Mouse (Mus musculus) kidney, postnatal 0 days (tissue): ENCODE measurements at regions not wholly inside any gene's neighbourhood (a gene's known extent, or its start where the extent isn't known, plus 50 kb on each side); places are given as distances from the start of the nearest gene placed in this dataset.

Experiments
- ATAC-seq: fragments of 200-750 bp; cut with Nextera tagmentation; replicated peaks from 2 replicates; pipeline ENCODE4 v1.8.0; 2017; ENCODE audit warnings: low read depth, moderate number of reproducible peaks, moderate TSS enrichment, moderate library complexity; ENCODE audit not compliant: low FRiP score
- DNase-seq: peaks from one replicate; pipeline ENCODE4 v3.0.0-alpha.2; 2016; ENCODE audit warnings: low spot score
- H3K27ac ChIP-seq: fragments of 300-500 bp; sonication (generic); 2 replicates; pipeline ENCODE4 v1.5.1; 2014; ENCODE audit warnings: mild to moderate bottlenecking
- H3K27me3 ChIP-seq: fragments of 300-500 bp; sonication (generic); 2 replicates; pipeline ENCODE4 v1.6.1; 2014; ENCODE audit warnings: low read length, mixed read lengths; ENCODE audit not compliant: insufficient read depth
- H3K36me3 ChIP-seq: fragments of 300-500 bp; sonication (generic); 2 replicates; pipeline ENCODE4 v1.6.1; 2014; ENCODE audit warnings: low read length, mixed read lengths; ENCODE audit not compliant: insufficient read depth
- H3K4me1 ChIP-seq: fragments of 300-500 bp; sonication (generic); replicated peaks from 2 replicates; pipeline ENCODE4 v1.6.1; 2014; ENCODE audit warnings: antibody characterized with exemption, low read length, mixed read lengths; ENCODE audit not compliant: insufficient read depth
- H3K4me2 ChIP-seq: fragments of 300-500 bp; sonication (generic); 2 replicates; pipeline ENCODE4 v1.6.1; 2014; ENCODE audit warnings: mild to moderate bottlenecking, low read length, moderate library complexity, mixed read lengths
- H3K4me3 ChIP-seq: fragments of 300-500 bp; sonication (generic); replicated peaks from 2 replicates; pipeline ENCODE4 v1.5.1; 2014; ENCODE audit warnings: low read depth, low read length
- H3K9ac ChIP-seq: fragments of 300-500 bp; sonication (generic); 2 replicates; pipeline ENCODE4 v1.6.1; 2014; ENCODE audit warnings: low read depth, low read length
- H3K9me3 ChIP-seq: fragments of 300-500 bp; sonication (generic); replicated peaks from 2 replicates; pipeline ENCODE4 v1.6.1; 2016; ENCODE audit warnings: low read length, inconsistent platforms, mixed read lengths
- CTCF ChIP-seq: IDR thresholded peaks from 2 replicates; pipeline ENCODE4 v1.5.1; 2016; ENCODE audit warnings: antibody characterized with exemption, low read depth, mild to moderate bottlenecking, moderate library complexity
- WGBS: fragments of 180-500 bp; shearing (Covaris S2); extraction: QIAGEN DNeasy Blood & Tissue Kit; methylation state at CpG from one replicate; pipeline ENCODE4 v1.1.7; 2014; 5-methylcytosine and 5-hydroxymethylcytosine counted together

DNA sequence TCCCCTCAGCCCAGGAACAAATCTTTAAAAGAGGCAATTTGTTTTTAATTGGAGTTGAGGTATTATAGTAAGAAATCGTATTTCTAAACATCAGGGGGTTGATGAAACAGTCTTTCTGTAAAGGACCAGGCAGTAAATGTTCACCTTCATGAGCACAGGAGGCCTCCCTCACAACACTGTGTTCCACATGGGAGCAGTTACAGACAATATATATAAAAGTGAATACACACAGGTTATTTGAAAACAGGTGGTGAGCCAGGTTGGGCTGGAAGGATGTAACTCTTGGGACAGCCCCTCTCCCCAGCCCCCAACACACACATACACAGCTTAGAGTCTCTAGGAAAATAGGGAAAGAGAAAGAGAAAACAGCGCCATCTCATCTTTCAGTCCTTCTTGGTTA is 105.8 kb upstream of the Dyrk2 start:
- no peaks in the 10 kb centered on the region for H3K36me3 ChIP-seq
- H3K27ac ChIP-seq, result no peak overlapping the region
- no peak for TF ChIP-seq CTCF
- no peaks in the 10 kb centered on the region for H3K9me3 ChIP-seq
- H3K4me1 ChIP-seq, result peaks cover 4% of the 10 kb centered on the region; the same call in 1 of the 2 replicates
- no peaks in the 10 kb centered on the region for H3K27me3 ChIP-seq
- H3K9ac ChIP-seq, result no peak overlapping the region
- H3K4me2 ChIP-seq, result no peak overlapping the region
- 83% methylated on average over 2 of the region's 2 CpGs for WGBS
- ATAC-seq, result no peak
- H3K4me3 ChIP-seq, result no peak overlapping the region
- DNase-seq, result no peak

- Histone ChIP-seq H3K4me1 (0 out of 2 replicates have a peak, but pooled peaks cover 4% of the 10 kb centered on the region), H3K36me3 (no peaks in the 10 kb centered on the region), H3K4me3 (no peak overlapping the region), H3K27me3 (no peaks in the 10 kb centered on the region), H3K4me2 (no peak overlapping the region), H3K9me3 (no peaks in the 10 kb centered on the region), H3K9ac (no peak overlapping the region), H3K27ac (no peak overlapping the region)
- no peak for ATAC-seq
- 67% methylated on average over 4 of the region's 4 CpGs for WGBS
- no peak for TF ChIP-seq CTCF
- no peak for DNase-seq
Measured at GRCm38 (mm10) chr10:118973324-118973723, 103.3 kb upstream of the Dyrk2 start.

GRCm38 (mm10) chr10:118972626-118973025 is 102.6 kb upstream of the Dyrk2 start:
- WGBS, result 93% methylated on average over 4 of the region's 4 CpGs
- Histone ChIP-seq H3K4me3 (no peak overlapping the region), H3K9me3 (no peaks in the 10 kb centered on the region), H3K27ac (no peak overlapping the region), H3K36me3 (no peaks in the 10 kb centered on the region), H3K4me2 (no peak overlapping the region), H3K27me3 (no peaks in the 10 kb centered on the region), H3K9ac (no peak overlapping the region), H3K4me1 (0 out of 2 replicates have a peak, but pooled peaks cover 4% of the 10 kb centered on the region)
- ATAC-seq, result no peak
- no peak for DNase-seq
- no peak for TF ChIP-seq CTCF

DNA sequence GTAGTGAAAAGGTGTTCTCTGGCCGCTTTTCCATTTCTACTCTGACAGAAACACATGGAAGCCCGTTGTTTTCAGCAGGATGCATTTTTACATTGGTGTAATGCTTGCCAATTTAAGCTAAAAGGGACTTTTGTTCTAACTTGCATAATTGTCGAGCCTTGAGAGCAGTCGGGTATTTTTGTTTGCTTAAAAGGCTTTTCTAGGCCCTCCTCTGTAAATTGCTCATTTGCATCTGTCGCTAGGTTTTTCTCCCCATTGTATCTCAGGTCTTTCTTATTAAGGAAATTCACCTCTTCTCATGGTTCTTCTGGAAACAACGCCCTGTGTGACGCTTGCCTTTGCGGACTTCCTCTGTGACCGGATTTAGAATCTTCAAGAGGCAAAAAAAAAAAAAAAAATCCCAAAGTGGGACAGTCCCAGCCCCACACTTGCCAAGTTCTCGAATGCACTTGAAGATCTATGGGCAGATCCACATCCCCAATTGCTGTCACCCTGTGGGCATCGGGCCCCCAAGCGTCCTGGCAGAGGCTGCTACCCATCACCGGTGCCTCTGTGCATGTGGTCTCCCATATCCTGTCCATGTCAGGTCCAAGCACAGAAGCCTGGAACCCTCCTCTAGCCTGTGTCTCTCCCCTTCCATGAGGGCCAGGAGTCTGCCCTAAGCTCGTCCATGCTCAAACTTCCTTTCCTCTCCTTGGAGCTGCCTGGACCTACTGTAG is 100.6 kb upstream of the Dyrk2 start:
- Histone ChIP-seq H3K9ac (no peak overlapping the region), H3K36me3 (no peaks in the 10 kb centered on the region), H3K4me2 (no peak overlapping the region), H3K27me3 (no peaks in the 10 kb centered on the region), H3K9me3 (no peaks in the 10 kb centered on the region), H3K27ac (no peak overlapping the region), H3K4me3 (no peak overlapping the region), H3K4me1 (no peaks in the 10 kb centered on the region)
- ATAC-seq (no peak), DNase-seq (no peak)
- TF ChIP-seq CTCF, result no peak
- 86% methylated on average over 14 of the region's 14 CpGs for WGBS

DNA sequence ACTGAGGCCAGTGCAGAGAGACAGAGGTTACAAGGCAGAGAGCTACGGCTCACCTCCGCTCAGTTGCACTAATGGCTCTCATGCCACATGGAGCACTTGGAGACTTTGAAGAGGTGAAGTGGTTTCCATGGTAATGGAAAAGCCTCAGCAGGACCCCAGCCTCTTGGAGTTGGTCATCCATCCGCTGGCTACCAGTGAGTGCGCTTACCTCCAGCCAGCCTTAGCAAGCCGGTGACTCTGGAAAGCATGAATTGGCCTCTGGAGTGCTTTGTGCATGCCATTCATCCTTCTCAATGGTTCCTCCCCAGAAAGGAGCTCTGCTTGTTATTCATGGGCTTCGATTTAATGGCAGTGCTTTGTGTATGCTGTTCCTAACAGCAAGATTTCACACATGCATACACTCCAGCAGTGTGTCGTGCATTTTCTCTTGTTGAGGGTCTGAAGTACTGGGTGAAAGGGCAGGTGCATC is 91.7 kb upstream of the Dyrk2 start:
- no peaks in the 10 kb centered on the region for H3K36me3 ChIP-seq
- DNase-seq, result no peak
- no peak overlapping the region for H3K4me2 ChIP-seq
- WGBS, result 51% methylated on average over 7 of the region's 7 CpGs
- no peak overlapping the region for H3K9ac ChIP-seq
- no peak overlapping the region for H3K4me3 ChIP-seq
- H3K27me3 ChIP-seq, result no peaks in the 10 kb centered on the region
- no peaks in the 10 kb centered on the region for H3K9me3 ChIP-seq
- H3K4me1 ChIP-seq, result no peaks in the 10 kb centered on the region
- no peak for ATAC-seq
- no peak overlapping the region for H3K27ac ChIP-seq
- no peak for TF ChIP-seq CTCF

GRCm38 (mm10) chr10:118960076-118960475 is 90.1 kb upstream of the Dyrk2 start:
- no peaks in the 10 kb centered on the region for H3K36me3 ChIP-seq
- no peak overlapping the region for H3K9ac ChIP-seq
- H3K27me3 ChIP-seq, result no peaks in the 10 kb centered on the region
- H3K9me3 ChIP-seq, result no peaks in the 10 kb centered on the region
- H3K4me3 ChIP-seq, result no peak overlapping the region
- TF ChIP-seq CTCF, result no peak
- no peaks in the 10 kb centered on the region for H3K4me1 ChIP-seq
- WGBS, result 83% methylated on average over 6 of the region's 6 CpGs
- no peak for DNase-seq
- H3K27ac ChIP-seq, result no peak overlapping the region
- no peak overlapping the region for H3K4me2 ChIP-seq
- no peak for ATAC-seq

DNA sequence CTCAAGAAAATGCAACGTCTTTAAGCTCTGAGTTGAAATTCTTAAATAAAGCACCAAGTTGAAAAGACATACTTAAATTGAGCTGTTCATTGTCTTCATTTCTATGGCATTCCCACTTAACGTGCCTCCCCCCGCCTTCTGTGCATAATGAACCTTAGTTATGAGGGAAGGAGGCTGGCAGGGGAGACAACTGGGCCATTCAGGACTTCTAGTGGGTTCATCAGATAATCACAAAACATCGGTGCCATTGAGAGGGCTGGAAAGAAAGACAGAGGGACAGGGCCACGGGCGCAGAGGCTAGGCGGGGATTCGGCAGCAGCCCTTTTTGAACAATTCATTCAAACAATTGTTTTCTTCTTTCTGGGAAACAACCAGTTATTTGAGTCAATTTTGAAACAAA is 89.6 kb upstream of the Dyrk2 start:
- H3K27me3 ChIP-seq, result no peaks in the 10 kb centered on the region
- H3K27ac ChIP-seq, result no peak overlapping the region
- ATAC-seq (no peak), DNase-seq (no peak)
- no peak overlapping the region for H3K4me2 ChIP-seq
- H3K36me3 ChIP-seq, result no peaks in the 10 kb centered on the region
- no peak overlapping the region for H3K4me3 ChIP-seq
- no peaks in the 10 kb centered on the region for H3K4me1 ChIP-seq
- H3K9ac ChIP-seq, result no peak overlapping the region
- TF ChIP-seq CTCF, result no peak
- no peaks in the 10 kb centered on the region for H3K9me3 ChIP-seq
- WGBS, result 81% methylated on average over 8 of the region's 8 CpGs
